Mouse (Mus musculus) stomach, embryonic 14.5 days (tissue): ENCODE measurements at regions not wholly inside any gene's neighbourhood (a gene's known extent, or its start where the extent isn't known, plus 50 kb on each side); places are given as distances from the start of the nearest gene placed in this dataset.

Experiments
- ATAC-seq: fragments of 200-750 bp; cut with Nextera tagmentation; 2 replicates; pipeline ENCODE4 v1.8.0; 2017; ENCODE audit warnings: low read depth, moderate TSS enrichment; ENCODE audit not compliant: insufficient number of reproducible peaks, insufficient read depth, low FRiP score
- H3K27ac ChIP-seq: fragments of 300-500 bp; sonication (generic); 2 replicates; pipeline ENCODE4 v1.5.1; 2014; ENCODE audit warnings: mild to moderate bottlenecking, low read length, moderate library complexity, mixed read lengths
- H3K27me3 ChIP-seq: fragments of 300-500 bp; sonication (generic); 2 replicates; pipeline ENCODE4 v1.6.1; 2014; ENCODE audit warnings: low read length, control low read depth, mixed read lengths; ENCODE audit not compliant: control insufficient read depth, insufficient read depth
- H3K36me3 ChIP-seq: fragments of 300-500 bp; sonication (generic); 2 replicates; pipeline ENCODE4 v1.6.1; 2014; ENCODE audit warnings: mild to moderate bottlenecking, control low read depth, low read length, moderate library complexity, mixed read lengths; ENCODE audit not compliant: control insufficient read depth, insufficient read depth
- H3K4me1 ChIP-seq: fragments of 300-500 bp; sonication (generic); 2 replicates; pipeline ENCODE4 v1.6.1; 2014; ENCODE audit warnings: low read length, control low read depth, mixed read lengths; ENCODE audit not compliant: control insufficient read depth, insufficient read depth
- H3K4me2 ChIP-seq: fragments of 300-500 bp; sonication (generic); replicated peaks from 2 replicates; pipeline ENCODE4 v1.6.1; 2014; ENCODE audit warnings: low read depth, low read length, control low read depth
- H3K4me3 ChIP-seq: fragments of 300-500 bp; sonication (generic); 2 replicates; pipeline ENCODE4 v1.5.1; 2014; ENCODE audit warnings: low read depth, low read length, control low read depth
- H3K9ac ChIP-seq: fragments of 300-500 bp; sonication (generic); replicated peaks from 2 replicates; pipeline ENCODE4 v1.6.1; 2014; ENCODE audit warnings: low read depth, mild to moderate bottlenecking, control low read depth, low read length, moderate library complexity, mixed read lengths
- H3K9me3 ChIP-seq: fragments of 300-500 bp; sonication (generic); 2 replicates; pipeline ENCODE4 v1.6.1; 2016; ENCODE audit warnings: low read depth, low read length, control low read depth; ENCODE audit not compliant: control insufficient read depth
- WGBS: fragments of 180-500 bp; shearing (Covaris S2); extraction: QIAGEN DNeasy Blood & Tissue Kit; methylation state at CpG from one replicate; pipeline ENCODE4 v1.1.7; 2014; 5-methylcytosine and 5-hydroxymethylcytosine counted together

GRCm38 (mm10) chr2:160485097-160485496 is 118.2 kb upstream of the Mafb start:
- H3K4me1 ChIP-seq, result no peaks in the 10 kb centered on the region
- H3K9ac ChIP-seq, result no peak overlapping the region
- 91% methylated on average over 5 of the region's 5 CpGs for WGBS
- no peak overlapping the region for H3K4me3 ChIP-seq
- no peak for ATAC-seq
- H3K27me3 ChIP-seq, result no peaks in the 10 kb centered on the region
- H3K9me3 ChIP-seq, result no peaks in the 10 kb centered on the region
- H3K36me3 ChIP-seq, result no peaks in the 10 kb centered on the region
- no peak overlapping the region for H3K4me2 ChIP-seq
- no peak overlapping the region for H3K27ac ChIP-seq

GRCm38 (mm10) chr2:160485515-160485914 is 118.7 kb upstream of the Mafb start:
- Histone ChIP-seq H3K9ac (no peak overlapping the region), H3K4me2 (no peak overlapping the region), H3K4me3 (no peak overlapping the region), H3K9me3 (no peaks in the 10 kb centered on the region), H3K27ac (no peak overlapping the region), H3K36me3 (no peaks in the 10 kb centered on the region), H3K4me1 (no peaks in the 10 kb centered on the region), H3K27me3 (no peaks in the 10 kb centered on the region)
- no peak for ATAC-seq
- 72% methylated on average over 5 of the region's 5 CpGs for WGBS

- H3K4me2 ChIP-seq, result no peak overlapping the region
- peak overlapping the region; percentile 40; the same call in 1 of the 2 replicates for H3K27ac ChIP-seq
- no peaks in the 10 kb centered on the region for H3K27me3 ChIP-seq
- no peak overlapping the region for H3K9ac ChIP-seq
- 6% methylated on average over 1 of the region's 1 CpGs for WGBS
- no peak overlapping the region for H3K4me3 ChIP-seq
- H3K9me3 ChIP-seq, result no peaks in the 10 kb centered on the region
- no peaks in the 10 kb centered on the region for H3K36me3 ChIP-seq
- peak; percentile 75 for ATAC-seq
- peaks cover 18% of the 10 kb centered on the region; the same call in 1 of the 2 replicates for H3K4me1 ChIP-seq
These were observed 132.9 kb upstream of the Mafb start for GRCm38 (mm10) chr2:160499726-160500125.

GRCm38 (mm10) chr2:160502901-160503300 is 136.0 kb upstream of the Mafb start:
- no peaks in the 10 kb centered on the region for H3K36me3 ChIP-seq
- H3K4me3 ChIP-seq, result no peak overlapping the region
- no peak for ATAC-seq
- H3K27me3 ChIP-seq, result no peaks in the 10 kb centered on the region
- H3K27ac ChIP-seq, result no peak overlapping the region
- peaks cover 21% of the 10 kb centered on the region for H3K4me1 ChIP-seq
- no peaks in the 10 kb centered on the region for H3K9me3 ChIP-seq
- WGBS, result 81% methylated on average over 2 of the region's 2 CpGs
- no peak overlapping the region for H3K9ac ChIP-seq
- no peak overlapping the region for H3K4me2 ChIP-seq

GRCm38 (mm10) chr2:160503597-160504393 is 136.9 kb upstream of the Mafb start:
- 51% methylated on average over 16 of the region's 16 CpGs for WGBS
- H3K4me3 ChIP-seq, result no peak overlapping the region

GRCm38 (mm10) chr2:160504394-160504657 is 137.5 kb upstream of the Mafb start:
- Histone ChIP-seq H3K27me3 (no peaks in the 10 kb centered on the region), H3K4me3 (no peak overlapping the region), H3K9me3 (no peaks in the 10 kb centered on the region), H3K27ac (no peak overlapping the region), H3K4me1 (peaks cover 22% of the 10 kb centered on the region), H3K36me3 (no peaks in the 10 kb centered on the region), H3K9ac (no peak overlapping the region), H3K4me2 (no peak overlapping the region)
- ATAC-seq, result no peak
- 80% methylated on average over 4 of the region's 4 CpGs for WGBS

More at GRCm38 (mm10) chr2:160503597-160504393, 136.9 kb upstream of the Mafb start:
- Histone ChIP-seq H3K9me3 (no peaks in the 10 kb centered on the region), H3K27me3 (no peaks in the 10 kb centered on the region), H3K4me2 (no peak overlapping the region), H3K36me3 (no peaks in the 10 kb centered on the region), H3K9ac (no peak overlapping the region), H3K4me1 (peaks cover 24% of the 10 kb centered on the region), H3K27ac (no peak overlapping the region)
- no peak for ATAC-seq

- no peaks in the 10 kb centered on the region for H3K9me3 ChIP-seq
- WGBS, result 57% methylated on average over 9 of the region's 9 CpGs
- no peak overlapping the region for H3K9ac ChIP-seq
- H3K4me2 ChIP-seq, result no peak overlapping the region
- ATAC-seq, result no peak
- H3K27me3 ChIP-seq, result no peaks in the 10 kb centered on the region
- H3K4me1 ChIP-seq, result peaks cover 19% of the 10 kb centered on the region; the same call in 1 of the 2 replicates
- no peak overlapping the region for H3K27ac ChIP-seq
- H3K36me3 ChIP-seq, result no peaks in the 10 kb centered on the region
- no peak overlapping the region for H3K4me3 ChIP-seq
These were observed 138.3 kb upstream of the Top1 start for GRCm38 (mm10) chr2:160507371-160507770.

- Histone ChIP-seq H3K9ac (no peak overlapping the region), H3K36me3 (no peaks in the 10 kb centered on the region), H3K27ac (no peak overlapping the region), H3K9me3 (no peaks in the 10 kb centered on the region), H3K4me2 (no peak overlapping the region), H3K4me3 (no peak overlapping the region), H3K4me1 (peaks cover 19% of the 10 kb centered on the region; the same call in 1 of the 2 replicates), H3K27me3 (no peaks in the 10 kb centered on the region)
- 41% methylated on average over 22 of the region's 22 CpGs for WGBS
- no peak for ATAC-seq
These were observed 137.7 kb upstream of the Top1 start for GRCm38 (mm10) chr2:160507816-160508564.
